Mouse (Mus musculus): ENCODE data around the gene Itgb6.

The Itgb6 gene

DNA sequence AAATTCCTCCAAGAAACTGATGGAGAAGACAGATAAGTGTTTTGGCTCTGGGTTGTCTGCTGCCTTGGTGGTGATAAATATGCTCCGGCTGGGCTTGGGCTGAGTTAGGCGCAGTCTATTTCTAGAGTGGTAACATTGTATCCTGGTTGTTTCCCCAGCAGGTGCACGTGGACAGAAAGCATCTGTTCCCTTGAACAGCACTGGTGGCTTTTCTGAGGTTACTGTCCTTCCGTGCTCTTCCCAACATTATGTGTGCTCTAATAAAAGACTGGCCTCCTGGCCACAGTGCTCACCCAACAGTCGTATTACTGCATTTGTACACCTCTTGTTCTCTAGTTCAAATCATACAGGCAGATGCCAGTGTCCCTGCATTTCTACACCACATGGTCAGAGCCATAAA, 9.6 kb downstream of the Itgb6 start:
- DNase-seq (ENCODE audit: low read depth, low spot score) = no peak

DNA sequence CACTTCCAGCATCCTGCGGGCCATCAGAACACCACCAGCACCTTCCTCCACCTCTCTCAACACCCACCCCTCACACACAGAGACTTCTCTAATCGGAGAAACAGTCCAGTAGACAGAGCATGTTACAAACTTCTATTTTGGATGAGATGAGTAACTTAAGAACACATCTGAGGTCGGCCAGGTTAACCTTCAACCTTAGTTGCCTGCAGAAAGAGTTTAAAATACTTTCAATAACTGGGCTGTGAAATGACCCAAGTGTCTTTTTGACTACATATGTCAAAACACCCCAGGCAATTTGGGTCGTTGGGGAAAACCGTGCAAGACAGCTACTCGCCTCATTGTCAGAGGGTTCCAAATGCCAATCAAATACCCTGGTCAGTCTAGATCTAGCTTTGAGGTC, 10.0 kb downstream of the Itgb6 start:
- DNase-seq (ENCODE audit: low read depth, low spot score) = no peak

DNA sequence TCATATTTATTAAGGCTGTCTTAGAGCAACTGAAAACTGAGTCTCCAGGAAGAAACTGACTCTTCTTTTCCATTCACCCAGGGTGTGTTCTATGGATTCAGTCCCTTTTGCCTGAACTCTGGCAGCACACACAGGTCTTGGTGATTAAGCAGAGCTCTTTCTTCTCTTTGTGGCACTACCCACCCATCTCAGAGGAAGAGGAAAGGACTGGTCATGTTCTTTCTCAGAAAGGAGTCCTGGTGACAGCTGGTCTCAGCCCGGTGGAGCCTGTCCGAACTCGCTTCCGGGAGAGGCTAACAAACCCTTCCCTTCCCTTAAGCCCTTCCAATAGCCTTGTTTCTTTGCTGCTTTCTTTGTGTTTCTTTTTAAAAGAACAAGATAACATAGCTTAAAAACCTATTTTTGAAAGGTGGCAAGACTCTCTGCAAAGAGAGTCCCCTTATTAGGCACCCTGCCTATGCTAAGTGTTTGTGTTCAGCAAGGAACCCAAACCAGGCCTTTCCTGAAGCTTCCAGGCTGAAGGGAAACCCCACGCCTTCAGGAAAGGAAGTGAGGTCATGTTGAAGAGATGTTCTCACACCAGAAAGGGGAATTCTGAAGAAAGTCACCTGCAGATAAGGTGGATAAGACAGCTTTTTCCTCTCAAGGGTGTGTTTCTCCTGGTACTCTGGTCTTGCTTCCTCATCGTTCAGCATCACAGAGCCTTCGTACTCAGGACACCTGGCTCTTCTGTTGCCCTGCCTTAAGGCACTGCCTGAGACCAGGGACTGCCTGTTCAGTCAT, 11.2 kb downstream of the Itgb6 start:
- no peak for DNase-seq (ENCODE audit: low read depth, low spot score)

DNA sequence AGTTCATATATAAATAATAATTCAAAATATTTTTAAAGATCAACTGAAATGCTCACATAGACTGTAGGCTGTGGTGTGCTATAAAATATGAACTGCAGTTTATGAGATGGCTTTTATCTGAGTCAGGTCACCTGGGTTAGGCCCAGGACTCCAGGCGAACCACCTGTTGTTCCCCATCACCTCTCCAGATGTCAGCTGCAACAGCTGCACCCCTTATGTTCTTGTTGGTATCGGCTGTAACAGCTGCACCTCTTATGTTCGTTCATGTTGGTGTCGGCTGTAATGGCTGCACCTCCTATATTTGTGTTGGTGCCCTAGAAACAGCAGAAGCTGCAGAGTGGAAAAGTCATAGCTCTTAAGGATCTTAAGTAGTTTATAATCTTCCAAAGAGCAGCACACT, 12.1 kb downstream of the Itgb6 start:
- no peak for DNase-seq (ENCODE audit: low read depth, low spot score)

DNA sequence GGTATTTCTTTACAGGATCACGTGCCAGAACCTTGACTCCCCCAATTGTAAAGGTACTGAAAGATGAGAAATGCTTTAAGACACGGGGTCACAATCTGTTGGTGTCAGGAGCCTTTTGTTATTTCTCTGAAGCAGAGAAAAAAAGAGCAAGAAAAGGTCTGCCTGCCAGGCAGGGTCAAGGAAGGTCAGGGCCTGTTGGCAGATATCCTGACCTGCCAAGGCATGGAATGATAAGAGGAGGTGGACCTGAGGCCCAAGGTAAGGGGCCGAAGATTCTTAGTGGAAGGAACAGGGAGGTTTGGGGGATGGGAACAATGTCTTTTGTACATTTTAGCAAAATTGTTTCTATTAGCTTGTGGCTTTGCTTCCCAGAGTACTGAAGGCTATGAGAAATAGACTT, 13.8 kb downstream of the Itgb6 start:
- DNase-seq (ENCODE audit: low read depth, low spot score) = no peak

DNA sequence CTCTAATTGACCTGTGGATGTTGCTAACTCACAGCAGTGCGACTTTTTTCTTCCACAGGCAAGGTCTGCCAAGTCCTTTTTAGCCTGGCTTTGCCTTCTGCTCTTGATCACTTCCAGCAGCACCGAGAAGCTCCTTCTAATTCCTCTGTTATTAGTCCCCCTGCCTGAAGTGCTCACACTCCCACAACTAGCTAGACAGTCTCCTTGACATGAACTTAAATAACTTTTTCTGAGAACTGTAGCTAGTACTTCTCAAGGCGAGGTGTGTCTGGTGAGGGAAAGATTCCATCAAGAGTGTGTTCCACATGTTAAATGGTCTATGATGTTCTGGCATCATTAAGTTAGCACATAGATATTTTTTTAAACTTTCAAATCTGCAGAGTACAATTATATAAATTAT, 15.6 kb downstream of the Itgb6 start:
- no peak for DNase-seq (ENCODE audit: low read depth, low spot score)

DNA sequence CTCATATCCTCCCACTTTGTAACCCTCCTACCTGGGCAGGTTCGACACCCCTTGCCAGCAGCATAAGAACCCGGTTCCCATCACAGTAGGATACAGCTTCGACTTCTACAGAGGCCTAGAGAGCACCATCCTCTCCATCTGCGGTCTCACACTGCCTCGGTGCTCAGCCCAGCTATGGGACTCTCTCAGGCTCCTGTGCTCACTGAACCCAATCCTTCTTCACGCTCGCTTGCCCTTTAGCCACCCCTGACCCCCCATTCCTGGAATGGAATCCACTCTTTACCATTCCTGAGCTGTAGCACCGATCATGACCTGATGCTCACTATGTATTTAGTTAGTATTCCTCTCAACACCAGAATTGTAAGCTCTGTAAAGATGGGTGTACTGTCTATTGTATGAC, 17.0 kb downstream of the Itgb6 start:
- DNase-seq (ENCODE audit: low read depth, low spot score) = no peak

DNA sequence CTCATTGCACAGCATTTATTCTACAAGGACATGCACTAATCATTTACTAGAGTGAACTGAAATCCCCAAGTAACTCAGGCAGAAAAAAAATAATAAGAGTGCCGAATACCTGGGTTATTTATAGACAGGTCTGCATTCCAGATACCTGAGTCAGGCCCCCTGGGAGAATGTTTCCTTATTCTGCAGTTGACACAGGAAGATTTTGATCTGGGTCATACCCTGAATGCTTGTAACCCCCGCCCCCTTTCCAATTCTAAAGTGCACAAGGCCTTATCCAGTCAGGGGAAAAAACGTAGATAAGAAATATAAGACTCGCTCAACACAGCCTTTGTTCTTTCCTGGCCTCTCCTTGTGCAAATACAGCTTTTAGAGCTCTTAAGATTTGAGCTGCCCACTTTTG, 19.1 kb downstream of the Itgb6 start:
- peak; percentile 82 for DNase-seq (ENCODE audit: low read depth, low spot score)

DNA sequence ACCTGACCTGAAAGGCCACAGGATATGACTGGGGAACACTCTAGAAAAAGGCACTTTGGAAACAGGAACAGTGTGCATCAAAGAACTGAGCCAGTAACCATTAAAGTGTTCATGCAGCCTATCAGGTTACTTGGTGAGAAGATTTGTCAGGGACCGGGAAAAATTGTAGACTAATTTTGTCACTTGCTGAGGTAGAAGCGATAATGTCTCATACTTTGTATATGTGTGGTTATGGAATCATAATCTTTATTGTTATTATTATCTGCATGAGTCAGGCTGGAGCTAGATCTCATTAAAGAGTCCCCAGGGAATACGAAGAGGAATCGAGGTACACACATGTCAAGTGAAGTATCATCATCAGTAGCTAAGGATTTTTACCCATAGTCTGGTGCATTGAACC, 21.5 kb downstream of the Itgb6 start:
- DNase-seq (ENCODE audit: low read depth, low spot score) = peak; percentile 53

DNA sequence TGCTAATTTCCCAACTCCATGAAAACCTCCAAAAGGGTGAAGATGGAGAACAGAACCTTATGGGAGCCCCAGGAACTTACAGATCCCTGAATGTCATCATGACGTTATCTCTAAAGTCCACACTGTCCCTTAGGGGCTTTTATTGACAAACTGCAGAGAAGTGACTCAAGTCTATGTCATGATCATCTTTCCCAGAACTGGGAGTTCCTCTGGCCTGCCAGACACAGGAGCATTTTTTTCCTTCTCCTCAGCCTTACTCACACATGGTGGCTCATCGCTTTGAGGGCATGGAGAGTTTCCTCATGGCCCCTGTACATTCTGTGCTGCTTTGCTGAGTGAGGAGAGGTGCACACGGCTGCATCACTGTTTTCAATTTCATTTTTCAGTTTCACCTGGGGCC, 22.4 kb downstream of the Itgb6 start:
- peak; percentile 88 for DNase-seq (ENCODE audit: low read depth, low spot score)

DNA sequence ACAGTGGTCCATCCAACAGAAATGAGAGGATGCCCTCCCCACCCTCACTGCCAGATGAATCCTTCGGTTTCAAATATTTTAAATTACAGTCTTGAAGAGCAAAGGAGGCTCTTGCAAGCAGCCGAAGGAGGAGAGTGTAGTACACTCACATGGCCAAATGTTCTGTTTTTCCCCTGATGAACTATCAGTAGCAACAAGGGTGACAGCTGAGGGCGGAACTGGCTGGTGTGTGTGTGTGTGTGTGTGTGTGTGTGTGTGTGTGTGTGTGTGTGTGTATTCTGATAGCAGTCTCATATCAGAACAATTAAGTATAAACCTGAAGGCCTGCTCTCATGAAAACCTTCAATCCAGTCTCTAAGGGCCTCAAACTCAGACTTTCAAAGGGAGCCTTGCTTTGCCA, 22.9 kb downstream of the Itgb6 start:
- no peak for DNase-seq (ENCODE audit: low read depth, low spot score)

DNA sequence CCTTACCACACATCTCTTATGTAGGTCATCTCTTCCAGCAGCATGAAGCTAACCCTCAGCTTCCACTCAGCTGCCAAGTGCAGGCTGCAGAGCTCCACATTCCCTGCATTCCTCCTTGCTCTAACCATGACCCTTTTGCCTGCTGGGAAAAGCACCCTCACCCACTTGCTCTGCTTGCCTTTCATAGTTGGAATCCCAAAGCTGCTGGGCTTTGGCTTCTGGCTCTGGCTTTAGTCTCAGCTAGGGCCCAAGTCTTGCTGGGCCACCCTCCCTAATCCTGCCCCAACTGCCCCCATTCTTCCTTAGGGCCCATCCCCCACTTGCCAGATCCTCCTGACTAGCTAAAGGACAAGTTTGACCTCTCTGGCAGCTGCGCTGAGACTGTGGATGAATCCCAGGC, 24.3 kb downstream of the Itgb6 start:
- peak; percentile 76 for DNase-seq (ENCODE audit: low read depth, low spot score)

DNA sequence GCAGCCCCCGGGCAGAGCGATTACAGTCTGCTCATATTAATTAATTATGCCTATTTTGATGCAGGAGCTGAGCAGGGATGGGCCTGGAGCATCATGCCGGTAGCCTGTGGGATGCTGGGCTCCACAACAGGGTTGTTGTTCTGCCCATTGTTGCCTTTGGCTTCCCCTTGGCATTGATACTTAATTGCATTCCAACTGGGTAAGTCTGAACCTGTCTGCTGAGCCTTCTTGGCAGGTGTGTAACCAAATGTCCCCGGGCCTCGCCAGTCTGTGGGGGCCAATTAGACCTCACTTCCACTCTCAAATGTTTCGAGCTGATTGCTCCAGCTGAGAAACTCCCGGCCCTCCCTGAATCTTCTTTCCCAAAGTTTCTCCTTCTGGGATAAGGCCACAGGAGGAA, 24.9 kb downstream of the Itgb6 start:
- no peak for DNase-seq (ENCODE audit: low read depth, low spot score)

DNA sequence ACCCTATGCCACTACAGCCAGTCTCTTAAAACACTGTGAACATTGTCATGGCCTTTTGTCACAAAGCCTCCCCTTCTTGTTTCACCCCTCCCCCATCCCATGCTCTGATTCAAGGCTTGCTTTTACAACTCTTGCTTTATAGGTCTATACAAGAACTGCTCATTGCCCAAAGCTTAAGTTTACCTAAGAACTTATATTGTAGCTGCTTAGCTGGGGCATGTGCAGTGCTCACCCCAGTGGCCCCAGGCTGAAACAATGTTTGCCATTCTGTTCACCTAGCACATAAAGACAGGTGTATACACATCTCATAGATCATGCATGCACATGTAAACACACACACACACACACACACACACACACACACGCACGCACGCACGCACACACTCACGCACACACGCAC, 25.9 kb downstream of the Itgb6 start:
- DNase-seq (ENCODE audit: low read depth, low spot score) = no peak

DNA sequence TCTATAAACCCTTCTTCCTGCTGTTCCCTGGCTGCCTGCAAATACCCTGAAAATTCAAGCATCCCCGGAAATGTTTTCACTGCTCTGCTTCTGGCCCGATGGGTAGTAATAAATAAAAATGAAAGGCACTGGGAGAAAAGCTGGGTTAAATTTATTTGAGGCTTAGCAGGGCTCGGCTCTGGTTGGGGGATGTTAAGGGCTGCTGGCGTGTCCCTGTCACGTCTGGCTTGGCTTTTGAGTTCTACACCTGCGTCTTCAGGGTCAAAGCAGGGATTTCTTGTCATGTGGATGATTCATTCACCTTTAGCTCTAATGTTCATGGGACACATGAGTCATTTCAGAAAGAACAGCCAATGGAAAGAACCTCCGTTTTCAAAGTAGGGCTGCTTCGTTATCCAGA, 26.7 kb downstream of the Itgb6 start:
- no peak for DNase-seq (ENCODE audit: low read depth, low spot score)

DNA sequence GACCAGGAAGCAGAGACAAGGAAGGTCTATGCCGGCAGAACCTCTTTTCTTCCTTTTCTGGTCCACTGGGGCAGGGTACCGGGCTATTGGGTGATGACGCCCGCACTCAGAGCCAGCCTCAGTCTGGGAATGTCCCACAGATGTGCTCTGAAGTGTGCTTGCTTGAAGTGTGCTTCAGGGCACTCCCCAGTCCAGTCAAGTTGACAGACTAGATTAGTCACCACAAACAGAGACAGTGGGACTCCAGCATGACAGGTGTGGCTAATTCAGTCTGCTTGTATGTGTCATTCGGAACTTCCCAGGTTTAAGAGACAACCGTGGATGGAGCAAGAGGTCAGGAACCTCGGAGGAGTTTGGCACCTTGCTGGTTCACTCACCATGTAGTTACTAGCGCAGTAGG, 27.9 kb downstream of the Itgb6 start:
- peak; percentile 59 for DNase-seq (ENCODE audit: low read depth, low spot score)

DNA sequence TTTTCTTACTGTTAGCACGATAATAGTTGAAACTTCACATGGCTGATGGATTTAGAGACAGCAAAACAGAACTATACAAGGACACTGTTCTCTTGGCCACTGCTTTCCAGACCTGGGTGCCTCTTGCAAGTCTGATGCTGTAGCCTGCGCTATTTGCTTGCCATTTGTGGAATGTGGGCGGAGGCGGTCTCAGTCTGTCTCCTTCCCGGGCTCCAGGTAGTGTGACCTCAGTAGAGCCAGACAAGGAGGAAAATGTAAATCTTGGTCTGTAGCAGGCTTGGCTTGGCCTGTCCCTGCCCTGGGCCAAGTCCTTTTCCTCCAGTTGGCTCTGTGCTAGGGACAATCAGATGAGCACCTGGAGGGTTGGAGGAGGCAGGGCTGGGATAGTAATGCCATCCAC, 30.2 kb downstream of the Itgb6 start:
- no peak for DNase-seq (ENCODE audit: low read depth, low spot score)

DNA sequence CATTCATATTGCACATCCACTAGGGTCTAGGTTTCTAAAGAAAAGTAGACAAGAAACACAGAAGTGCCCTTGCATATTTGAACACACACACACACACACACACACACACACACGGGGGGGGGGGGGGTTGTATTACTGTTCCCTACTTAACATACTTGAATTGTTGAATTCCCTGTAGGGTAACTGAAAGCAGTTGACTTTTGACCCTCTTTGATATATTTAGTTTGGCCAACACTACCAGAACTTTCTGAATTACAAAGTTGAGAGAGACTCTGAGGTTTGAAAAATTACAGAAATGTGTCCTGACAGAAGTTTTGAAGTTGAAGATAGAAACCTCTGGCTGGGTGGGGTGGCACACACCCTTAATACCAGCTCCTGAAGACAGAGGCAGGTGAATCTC, 32.2 kb downstream of the Itgb6 start:
- DNase-seq (ENCODE audit: low read depth, low spot score) = no peak

DNA sequence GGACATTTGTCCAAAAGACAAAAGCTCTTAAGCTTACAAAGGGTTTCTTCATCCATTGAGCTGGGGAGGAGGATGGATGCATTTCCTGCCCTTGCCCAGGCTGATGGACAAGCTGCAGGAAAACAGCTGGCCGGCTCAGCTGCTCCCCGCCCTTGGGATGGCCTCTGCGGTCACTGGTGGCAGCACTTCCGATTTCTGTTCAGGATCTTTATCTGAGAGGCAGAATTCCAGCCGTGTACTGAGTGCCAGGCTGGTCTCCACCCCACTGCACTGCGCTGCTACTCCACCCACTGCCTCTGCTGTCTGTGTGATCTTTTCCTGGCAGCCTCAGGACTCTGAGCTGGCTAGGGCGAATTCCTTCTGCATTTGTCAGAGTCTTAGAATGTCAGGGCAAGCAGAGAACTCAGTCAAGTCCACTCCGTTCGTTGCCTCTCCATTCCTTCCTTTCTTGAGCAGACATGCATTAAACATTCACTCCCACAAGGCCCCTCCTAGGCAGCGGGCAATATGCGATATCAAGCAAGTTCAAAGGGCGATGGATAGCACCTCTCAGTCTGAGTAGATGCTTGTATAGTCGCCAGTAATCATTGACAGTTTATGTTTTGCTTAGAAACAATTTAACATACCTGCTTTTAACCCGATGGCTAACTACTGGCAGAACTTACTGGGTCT, 33.4 kb downstream of the Itgb6 start:
- DNase-seq (ENCODE audit: low read depth, low spot score) = peak; percentile 99

DNA sequence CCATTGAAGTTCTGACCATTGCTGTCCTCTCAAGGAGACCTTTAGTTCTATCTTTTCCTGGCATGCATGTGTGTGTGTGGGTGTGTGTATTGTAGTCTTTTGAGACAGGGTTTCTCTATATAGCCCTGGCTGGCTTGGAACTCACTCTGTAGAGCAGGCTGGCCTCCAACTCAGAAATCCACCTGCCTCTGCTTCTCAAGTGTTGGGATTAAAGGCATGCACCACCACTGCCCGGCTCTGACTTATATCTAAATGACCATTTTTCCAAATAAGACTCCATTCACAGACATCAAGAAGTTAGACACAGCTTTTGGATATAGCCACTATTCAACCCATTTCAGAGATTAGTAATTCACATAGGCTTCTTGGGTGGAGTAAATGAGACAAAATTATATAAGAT, 34.3 kb downstream of the Itgb6 start:
- DNase-seq (ENCODE audit: low read depth, low spot score) = no peak

DNA sequence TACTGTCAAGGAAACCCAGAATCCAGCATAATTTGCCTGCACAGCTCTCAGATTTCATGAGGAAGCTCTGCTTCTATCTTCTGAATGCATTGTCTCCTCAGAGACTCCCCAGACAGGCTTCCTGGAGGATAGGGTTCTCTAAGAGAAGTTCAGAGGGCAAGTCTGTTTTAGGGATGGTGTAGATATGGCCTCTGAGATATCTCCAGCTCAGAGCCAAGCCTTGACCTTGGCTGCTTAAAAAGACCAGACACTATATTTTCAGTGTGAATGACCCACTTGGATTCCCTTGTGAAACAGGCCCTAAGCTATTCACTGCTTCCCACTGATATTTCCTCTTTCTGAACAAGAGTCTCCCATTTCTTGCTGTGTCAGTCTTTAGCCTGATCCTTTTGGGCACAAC, 36.5 kb downstream of the Itgb6 start:
- DNase-seq (ENCODE audit: low read depth, low spot score) = no peak

DNA sequence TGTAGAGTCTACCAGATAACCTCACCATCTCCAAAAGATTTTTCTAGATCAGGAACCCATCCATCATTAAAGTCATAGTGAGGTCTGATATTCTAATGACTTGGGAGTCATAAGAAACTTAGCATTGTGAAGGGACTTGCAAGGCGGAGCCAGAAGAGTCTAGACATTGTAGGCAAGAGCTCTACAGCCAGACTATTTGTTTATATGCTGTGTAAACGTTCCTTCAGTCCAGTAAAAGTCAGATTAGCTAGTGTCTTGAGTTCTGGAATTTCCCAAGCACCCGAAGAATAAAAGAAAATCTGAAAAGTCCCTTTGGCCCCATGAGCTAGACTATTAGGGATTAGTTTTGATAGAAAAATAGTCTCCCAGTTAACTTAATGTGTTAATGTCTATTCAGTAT, 38.3 kb downstream of the Itgb6 start:
- DNase-seq (ENCODE audit: low read depth, low spot score) = no peak

DNA sequence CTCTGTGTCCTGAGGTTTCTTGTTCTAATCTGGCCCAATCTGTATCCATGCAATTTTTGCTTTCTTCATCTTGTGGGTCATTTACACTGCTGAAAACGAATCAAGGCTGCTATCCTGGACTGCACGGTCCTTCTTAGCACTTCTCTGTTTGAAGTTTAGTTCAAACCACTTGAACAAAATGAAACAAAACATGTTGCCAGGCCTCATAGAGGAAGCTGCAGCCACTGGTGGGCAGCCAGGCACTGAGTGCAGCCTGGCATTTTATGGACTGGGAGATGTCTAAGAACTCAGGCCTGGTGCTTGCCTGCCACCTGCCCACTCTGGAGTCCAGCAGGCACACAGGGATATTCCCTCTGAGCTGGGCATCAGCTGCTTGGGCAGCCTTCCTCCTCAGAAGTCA, 39.9 kb downstream of the Itgb6 start:
- no peak for DNase-seq (ENCODE audit: low read depth, low spot score)

DNA sequence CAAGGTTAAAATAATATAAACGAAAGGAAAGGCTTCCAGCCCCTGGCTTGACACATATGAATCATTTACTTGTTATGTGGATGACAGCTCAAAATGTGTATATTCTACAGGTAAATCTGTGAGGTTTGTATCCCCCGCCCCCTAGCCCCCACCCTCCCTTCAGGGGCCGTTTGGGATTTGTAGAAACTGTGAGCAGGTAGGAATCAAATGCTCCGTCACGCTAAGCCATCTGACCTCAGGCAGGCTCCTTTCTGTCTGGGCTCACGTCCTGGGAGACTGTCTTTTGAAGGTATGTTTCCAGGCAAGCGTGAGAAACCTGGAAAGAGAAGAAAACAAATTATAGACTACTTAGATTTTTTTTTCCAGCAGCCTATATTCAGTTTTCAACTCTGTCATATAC, 48.0 kb downstream of the Itgb6 start:
- DNase-seq (ENCODE audit: low read depth, low spot score) = no peak

Data from 3T3-L1 (cell line).